Mouse (Mus musculus) lung, postnatal 10 days (tissue): Measurements from ENCODE around the gene Gon7.
A peak's percentile ranks its signal among the peaks of the same experiment; 100 is the strongest.

Source experiments
- DNase-seq: peaks from one replicate; pipeline ENCODE4 v3.0.0; 2021

The Gon7 gene

GRCm38 (mm10) chr12:102742056-102742455 lies 15.5 kb downstream of the Gon7 start:
- DNase-seq = no peak

GRCm38 (mm10) chr12:102740285-102740684 lies 17.3 kb downstream of the Gon7 start:
- DNase-seq = no peak

- DNase-seq = no peak
Observed at GRCm38 (mm10) chr12:102739096-102739495, 18.5 kb downstream of the Gon7 start.

GRCm38 (mm10) chr12:102733381-102733780 lies 24.2 kb downstream of the Gon7 start:
- peak; percentile 76 for DNase-seq

GRCm38 (mm10) chr12:102730798-102731619 lies 26.6 kb downstream of the Gon7 start:
- no peak for DNase-seq

GRCm38 (mm10) chr12:102729855-102730797 lies 27.5 kb downstream of the Gon7 start:
- DNase-seq = peak; percentile 78

- DNase-seq = no peak
Observed at GRCm38 (mm10) chr12:102725761-102726175, 31.8 kb downstream of the Gon7 start.

GRCm38 (mm10) chr12:102725146-102725545 lies 32.5 kb downstream of the Gon7 start:
- DNase-seq = no peak

GRCm38 (mm10) chr12:102723861-102724260 lies 33.7 kb downstream of the Gon7 start:
- no peak for DNase-seq

- DNase-seq = no peak
Observed at GRCm38 (mm10) chr12:102722966-102723365, 34.6 kb downstream of the Gon7 start.

GRCm38 (mm10) chr12:102722451-102722850 lies 35.2 kb downstream of the Gon7 start:
- DNase-seq = no peak

- peak; percentile 63 for DNase-seq
Observed at GRCm38 (mm10) chr12:102719552-102720315, 37.9 kb downstream of the Gon7 start.

- DNase-seq = no peak
Observed at GRCm38 (mm10) chr12:102714654-102715395, 42.8 kb downstream of the Gon7 start.

- DNase-seq = no peak
Observed at GRCm38 (mm10) chr12:102714116-102714515, 43.5 kb downstream of the Gon7 start.

- no peak for DNase-seq
Observed at GRCm38 (mm10) chr12:102713153-102713865, 44.3 kb downstream of the Gon7 start.

- DNase-seq = no peak
Observed at GRCm38 (mm10) chr12:102710851-102711375, 46.7 kb downstream of the Gon7 start.

GRCm38 (mm10) chr12:102709896-102710295 lies 47.7 kb downstream of the Gon7 start:
- DNase-seq = no peak

GRCm38 (mm10) chr12:102708220-102708619 lies 49.4 kb downstream of the Gon7 start:
- DNase-seq = no peak

- DNase-seq = no peak
Observed at GRCm38 (mm10) chr12:102706833-102707463, 50.7 kb downstream of the Gon7 start.

- no peak for DNase-seq
Observed at GRCm38 (mm10) chr12:102705906-102706640, 51.5 kb downstream of the Gon7 start.
